Mouse (Mus musculus) forebrain, embryonic 10.5 days (tissue): ENCODE results near the gene Treml4. TPM values are rescaled to one million over a fixed set of nuclear protein-coding genes. Genes with fewer than 3 reads are reported as not detected.

Experiments
- DNase-seq: peaks from one replicate; pipeline ENCODE4 v3.0.0-alpha.2; 2017; ENCODE audit warnings: low spot score; ENCODE audit errors: extremely low spot score
- H3K27ac ChIP-seq: fragments of 300-500 bp; sonication (generic); 2 replicates; pipeline ENCODE4 v1.5.1; 2016; ENCODE audit warnings: mild to moderate bottlenecking
- H3K27me3 ChIP-seq: fragments of 300-500 bp; sonication (generic); 2 replicates; pipeline ENCODE4 v1.6.1; 2016; ENCODE audit warnings: mild to moderate bottlenecking; ENCODE audit not compliant: poor library complexity, severe bottlenecking
- H3K36me3 ChIP-seq: fragments of 300-500 bp; sonication (generic); replicated peaks from 2 replicates; pipeline ENCODE4 v1.6.1; 2016; ENCODE audit warnings: mild to moderate bottlenecking, moderate library complexity
- H3K4me1 ChIP-seq: fragments of 300-500 bp; sonication (generic); 2 replicates; pipeline ENCODE4 v1.6.1; 2016
- H3K4me3 ChIP-seq: fragments of 300-500 bp; sonication (generic); 2 replicates; pipeline ENCODE4 v1.5.1; 2016; ENCODE audit warnings: mild to moderate bottlenecking, moderate library complexity
- H3K9me3 ChIP-seq: fragments of 300-500 bp; sonication (generic); 2 replicates; pipeline ENCODE4 v1.6.1; 2016; ENCODE audit warnings: mild to moderate bottlenecking, moderate library complexity
- WGBS: fragments of 180-500 bp; shearing (Covaris S2); methylation state at CpG from one replicate; pipeline ENCODE4 v1.1.7; 2016; 5-methylcytosine and 5-hydroxymethylcytosine counted together
- polyA plus RNA-seq: library from polyadenylated mRNA; unstranded; fragments of >200 nt; fragmentation: Nextera tagmentation; extraction: Ambion mirVana; gene quantifications from 2 replicates; pipeline ENCODE4 v1.2.1, GENCODE M21; 2016

The Treml4 gene
- polyA plus RNA-seq = 0.11 TPM in 1 of 2 replicates, not detected in the other

- WGBS = 95% methylated on average over 3 of the region's 3 CpGs
- H3K4me1 ChIP-seq = peaks cover 29% of the 10 kb centered on the region
- H3K27me3 ChIP-seq = peaks cover 51% of the 10 kb centered on the region
- peaks cover 12% of the 10 kb centered on the region; the same call in 1 of the 2 replicates for H3K9me3 ChIP-seq
- no peaks in the 10 kb centered on the region for H3K36me3 ChIP-seq
- DNase-seq = no peak
- H3K4me3 ChIP-seq = no peak within 1 kb of the TSS
- no peak within 1 kb of the TSS; the same call in 1 of the 2 replicates for H3K27ac ChIP-seq
These were observed at the start of gene Treml4 for GRCm38 (mm10) chr17:48263741-48264362. Gene Treml4 (plus strand): TSS chr17:48264295.

GRCm38 (mm10) chr17:48215429-48215828 is 48.7 kb upstream of the Treml4 start:
- no peaks in the 10 kb centered on the region for H3K27me3 ChIP-seq
- no peak overlapping the region for H3K4me3 ChIP-seq
- 93% methylated on average over 1 of the region's 1 CpGs for WGBS
- DNase-seq = no peak
- H3K36me3 ChIP-seq = no peaks in the 10 kb centered on the region
- H3K4me1 ChIP-seq = no peaks in the 10 kb centered on the region
- H3K27ac ChIP-seq = no peak overlapping the region
- peaks cover 18% of the 10 kb centered on the region; the same call in 1 of the 2 replicates for H3K9me3 ChIP-seq

- Histone ChIP-seq H3K9me3 (no peaks in the 10 kb centered on the region), H3K4me3 (no peak overlapping the region), H3K27ac (no peak overlapping the region), H3K27me3 (no peaks in the 10 kb centered on the region), H3K4me1 (no peaks in the 10 kb centered on the region), H3K36me3 (no peaks in the 10 kb centered on the region)
- no peak for DNase-seq
- WGBS = 88% methylated on average over 7 of the region's 7 CpGs
These were observed 33.4 kb upstream of the Treml4 start for GRCm38 (mm10) chr17:48230680-48231079.

- no peak within 1 kb of the TSS for H3K27ac ChIP-seq
- H3K4me3 ChIP-seq = no peak within 1 kb of the TSS
- no peak for DNase-seq
- H3K9me3 ChIP-seq = no peaks in the 10 kb centered on the region
- 85% methylated on average over 6 of the region's 6 CpGs for WGBS
- no peaks in the 10 kb centered on the region for H3K4me1 ChIP-seq
- no peaks in the 10 kb centered on the region for H3K27me3 ChIP-seq
- H3K36me3 ChIP-seq = no peaks in the 10 kb centered on the region
These were observed 31.6 kb upstream of the Treml4 start, which contains the start of gene Trem1 for GRCm38 (mm10) chr17:48232518-48232917. Gene Trem1 (plus strand): TSS chr17:48232768.

- Histone ChIP-seq H3K4me3 (no peak overlapping the region), H3K36me3 (no peaks in the 10 kb centered on the region), H3K4me1 (no peaks in the 10 kb centered on the region), H3K9me3 (no peaks in the 10 kb centered on the region), H3K27ac (no peak overlapping the region), H3K27me3 (no peaks in the 10 kb centered on the region)
- DNase-seq = no peak
- 88% methylated on average over 4 of the region's 4 CpGs for WGBS
These were observed 30.3 kb upstream of the Treml4 start for GRCm38 (mm10) chr17:48233789-48234188.

- no peak overlapping the region for H3K27ac ChIP-seq
- no peaks in the 10 kb centered on the region for H3K9me3 ChIP-seq
- WGBS = 72% methylated on average over 5 of the region's 5 CpGs
- H3K4me3 ChIP-seq = no peak overlapping the region
- no peaks in the 10 kb centered on the region for H3K36me3 ChIP-seq
- no peak for DNase-seq
- H3K27me3 ChIP-seq = no peaks in the 10 kb centered on the region
- no peaks in the 10 kb centered on the region for H3K4me1 ChIP-seq
These were observed 29.5 kb upstream of the Treml4 start for GRCm38 (mm10) chr17:48234550-48234949.

GRCm38 (mm10) chr17:48235773-48236370 is 28.2 kb upstream of the Treml4 start:
- WGBS = 66% methylated on average over 4 of the region's 4 CpGs
- no peaks in the 10 kb centered on the region for H3K36me3 ChIP-seq
- no peak overlapping the region for H3K4me3 ChIP-seq
- H3K4me1 ChIP-seq = no peaks in the 10 kb centered on the region
- no peaks in the 10 kb centered on the region for H3K9me3 ChIP-seq
- no peaks in the 10 kb centered on the region for H3K27me3 ChIP-seq
- no peak for DNase-seq
- H3K27ac ChIP-seq = no peak overlapping the region

- Histone ChIP-seq H3K27ac (no peak overlapping the region), H3K4me1 (no peaks in the 10 kb centered on the region), H3K4me3 (no peak overlapping the region), H3K36me3 (no peaks in the 10 kb centered on the region), H3K27me3 (no peaks in the 10 kb centered on the region), H3K9me3 (no peaks in the 10 kb centered on the region)
- 93% methylated on average over 8 of the region's 8 CpGs for WGBS
- no peak for DNase-seq
These were observed 26.5 kb upstream of the Treml4 start for GRCm38 (mm10) chr17:48237621-48238020.

GRCm38 (mm10) chr17:48247221-48247928 is 16.7 kb upstream of the Treml4 start, which contains the start of gene Trem3:
Gene Trem3 (plus strand): TSS chr17:48247777.
- H3K27me3 ChIP-seq = no peaks in the 10 kb centered on the region
- H3K36me3 ChIP-seq = no peaks in the 10 kb centered on the region
- no peaks in the 10 kb centered on the region for H3K4me1 ChIP-seq
- no peaks in the 10 kb centered on the region; the same call in 1 of the 2 replicates for H3K9me3 ChIP-seq
- H3K27ac ChIP-seq = no peak within 1 kb of the TSS
- 85% methylated on average over 11 of the region's 11 CpGs for WGBS
- DNase-seq = no peak
- no peak within 1 kb of the TSS for H3K4me3 ChIP-seq

- H3K9me3 ChIP-seq = no peaks in the 10 kb centered on the region; the same call in 1 of the 2 replicates
- no peaks in the 10 kb centered on the region for H3K36me3 ChIP-seq
- H3K27me3 ChIP-seq = no peaks in the 10 kb centered on the region
- H3K4me1 ChIP-seq = no peaks in the 10 kb centered on the region
- H3K4me3 ChIP-seq = no peak overlapping the region
- no peak overlapping the region for H3K27ac ChIP-seq
- no peak for DNase-seq
These were observed 15.1 kb upstream of the Treml4 start for GRCm38 (mm10) chr17:48249039-48249438.

- Histone ChIP-seq H3K4me1 (no peaks in the 10 kb centered on the region), H3K9me3 (no peaks in the 10 kb centered on the region; the same call in 1 of the 2 replicates), H3K27me3 (no peaks in the 10 kb centered on the region), H3K27ac (no peak overlapping the region), H3K36me3 (no peaks in the 10 kb centered on the region), H3K4me3 (no peak overlapping the region)
- WGBS = 87% methylated on average over 11 of the region's 11 CpGs
- DNase-seq = no peak
These were observed 14.6 kb upstream of the Treml4 start for GRCm38 (mm10) chr17:48249501-48249900.

- H3K36me3 ChIP-seq = no peaks in the 10 kb centered on the region
- 92% methylated on average over 7 of the region's 7 CpGs for WGBS
- H3K27ac ChIP-seq = no peak overlapping the region
- H3K4me3 ChIP-seq = no peak overlapping the region
- H3K4me1 ChIP-seq = no peaks in the 10 kb centered on the region
- no peaks in the 10 kb centered on the region; the same call in 1 of the 2 replicates for H3K9me3 ChIP-seq
- no peak for DNase-seq
- H3K27me3 ChIP-seq = no peaks in the 10 kb centered on the region
These were observed 13.5 kb upstream of the Treml4 start for GRCm38 (mm10) chr17:48250631-48251030.

- Histone ChIP-seq H3K4me1 (no peaks in the 10 kb centered on the region), H3K36me3 (no peaks in the 10 kb centered on the region), H3K4me3 (no peak overlapping the region), H3K27me3 (peaks cover under 1% of the 10 kb centered on the region; the same call in 1 of the 2 replicates), H3K9me3 (peaks cover 13% of the 10 kb centered on the region; the same call in 1 of the 2 replicates), H3K27ac (no peak overlapping the region)
- no peak for DNase-seq
These were observed 7.5 kb upstream of the Treml4 start for GRCm38 (mm10) chr17:48256575-48256974.
